30 mouse cellular contexts compared by ENCODE assay signal in genomic region chr7:77622934-77623333, GRCm38 (mm10).
DNase-seq lines count a peak whose midpoint lies in the region; ATAC-seq and TF ChIP-seq lines count a peak whose summit lies in the region.
"Had no signal": no experiment of that assay in that cellular context is flagged by ENCODE, and none has a peak within 500 bp of the region (broad histone marks: within the 10 kb centered on the region; RNA-seq: fewer than 3 reads in every experiment).

No protein-coding gene starts in this region.

- H3K36me3 ChIP-seq in forebrain, embryonic 14.5 days (ENCODE audit: control insufficient read depth, insufficient read depth, low read length) = no peaks in the 10 kb centered on the region
- no peaks in the 10 kb centered on the region for H3K36me3 ChIP-seq in forebrain, embryonic 15.5 days
- H3K36me3 ChIP-seq in hindbrain, postnatal 0 days (ENCODE audit: insufficient read depth, low read length) = no peaks in the 10 kb centered on the region
- H3K36me3 ChIP-seq in hindbrain, embryonic 14.5 days (replicated peaks; ENCODE audit: control insufficient read depth, insufficient read depth) = no peaks in the 10 kb centered on the region
- H3K36me3 ChIP-seq in neural tube, embryonic 13.5 days = no peaks in the 10 kb centered on the region
- no peaks in the 10 kb centered on the region for H3K36me3 ChIP-seq in neural tube, embryonic 15.5 days
- H3K36me3 ChIP-seq in midbrain, embryonic 16.5 days (ENCODE audit: control insufficient read depth, insufficient read depth, low read length) = no peaks in the 10 kb centered on the region
- H3K36me3 ChIP-seq: embryonic facial prominence, embryonic 13.5 days; heart, embryonic 10.5 days; heart, embryonic 15.5 days; limb, embryonic 13.5 days; liver, embryonic 12.5 days had no signal

- H3K4me3 ChIP-seq in forebrain, embryonic 14.5 days (ENCODE audit: low read depth, low read length) = no peak overlapping the region
- H3K4me3 ChIP-seq in forebrain, embryonic 15.5 days = no peak overlapping the region
- H3K4me3 ChIP-seq in hindbrain, postnatal 0 days (ENCODE audit: low read length) = no peak overlapping the region
- H3K4me3 ChIP-seq in hindbrain, embryonic 14.5 days (replicated peaks; ENCODE audit: low read length) = no peak overlapping the region
- H3K4me3 ChIP-seq in neural tube, embryonic 13.5 days = no peak overlapping the region
- H3K4me3 ChIP-seq in neural tube, embryonic 15.5 days (replicated peaks) = no peak overlapping the region
- H3K4me3 ChIP-seq in midbrain, embryonic 16.5 days (ENCODE audit: low read depth, low read length) = no peak overlapping the region
- H3K4me3 ChIP-seq: embryonic facial prominence, embryonic 13.5 days; erythroblast, embryonic 14.5 days; heart, embryonic 10.5 days; heart, embryonic 15.5 days; left cerebral cortex, adult 2 months; limb, embryonic 13.5 days; liver, embryonic 12.5 days; megakaryocyte, embryonic 14.5 days had no signal

- H3K9ac ChIP-seq in forebrain, embryonic 14.5 days (ENCODE audit: low read length) = no peak overlapping the region
- no peak overlapping the region for H3K9ac ChIP-seq in forebrain, embryonic 15.5 days (replicated peaks)
- H3K9ac ChIP-seq in hindbrain, postnatal 0 days (replicated peaks; ENCODE audit: low read length) = no peak overlapping the region
- no peak overlapping the region for H3K9ac ChIP-seq in hindbrain, embryonic 14.5 days
- no peak overlapping the region for H3K9ac ChIP-seq in neural tube, embryonic 13.5 days
- H3K9ac ChIP-seq in neural tube, embryonic 15.5 days (replicated peaks) = no peak overlapping the region
- no peak overlapping the region for H3K9ac ChIP-seq in midbrain, embryonic 16.5 days (ENCODE audit: low read depth, low read length)
- H3K9ac ChIP-seq: embryonic facial prominence, embryonic 13.5 days; heart, embryonic 15.5 days; limb, embryonic 13.5 days; liver, embryonic 12.5 days; liver, postnatal 0 days had no signal

- no peak overlapping the region for H3K27ac ChIP-seq in forebrain, embryonic 14.5 days (ENCODE audit: low read depth, low read length)
- H3K27ac ChIP-seq in forebrain, embryonic 15.5 days (replicated peaks) = no peak overlapping the region
- peak overlapping the region; percentile 41; the same call in 1 of the 2 replicates for H3K27ac ChIP-seq in hindbrain, postnatal 0 days
- H3K27ac ChIP-seq in hindbrain, embryonic 14.5 days = no peak overlapping the region
- peak overlapping the region; percentile 20; the same call in 1 of the 2 replicates for H3K27ac ChIP-seq in neural tube, embryonic 13.5 days (replicated peaks)
- no peak overlapping the region for H3K27ac ChIP-seq in neural tube, embryonic 15.5 days (replicated peaks)
- peak overlapping the region; percentile 19; the same call in 1 of the 2 replicates for H3K27ac ChIP-seq in midbrain, embryonic 16.5 days (ENCODE audit: low read length)
- H3K27ac ChIP-seq: embryonic facial prominence, embryonic 13.5 days; heart, embryonic 10.5 days; heart, embryonic 15.5 days; left cerebral cortex, adult 2 months; limb, embryonic 13.5 days; liver, embryonic 12.5 days had no signal

- peaks cover 10% of the 10 kb centered on the region; the same call in 1 of the 2 replicates for H3K4me1 ChIP-seq in forebrain, embryonic 14.5 days (ENCODE audit: control insufficient read depth, insufficient read depth, low read length)
- H3K4me1 ChIP-seq in forebrain, embryonic 15.5 days = peaks cover 8% of the 10 kb centered on the region
- 0 out of 2 replicates have a peak, but pooled peaks cover 7% of the 10 kb centered on the region for H3K4me1 ChIP-seq in hindbrain, postnatal 0 days (ENCODE audit: insufficient read depth, low read length)
- H3K4me1 ChIP-seq in hindbrain, embryonic 14.5 days (replicated peaks; ENCODE audit: control insufficient read depth, insufficient read depth, low read length) = peaks cover 10% of the 10 kb centered on the region; the same call in 1 of the 2 replicates
- peaks cover 11% of the 10 kb centered on the region for H3K4me1 ChIP-seq in neural tube, embryonic 13.5 days (replicated peaks)
- peaks cover 9% of the 10 kb centered on the region for H3K4me1 ChIP-seq in neural tube, embryonic 15.5 days
- H3K4me1 ChIP-seq in midbrain, embryonic 16.5 days (ENCODE audit: control insufficient read depth, insufficient read depth, low read length) = peaks cover 8% of the 10 kb centered on the region; the same call in 1 of the 2 replicates
- H3K4me1 ChIP-seq: embryonic facial prominence, embryonic 13.5 days; heart, embryonic 10.5 days; heart, embryonic 15.5 days; limb, embryonic 13.5 days; liver, embryonic 12.5 days; megakaryocyte, embryonic 14.5 days had no signal

- H3K9me3 ChIP-seq in forebrain, embryonic 14.5 days (replicated peaks; ENCODE audit: control insufficient read depth, low read length) = no peaks in the 10 kb centered on the region
- H3K9me3 ChIP-seq in forebrain, embryonic 15.5 days = no peaks in the 10 kb centered on the region
- H3K9me3 ChIP-seq in hindbrain, postnatal 0 days (ENCODE audit: low read length) = no peaks in the 10 kb centered on the region
- no peaks in the 10 kb centered on the region for H3K9me3 ChIP-seq in hindbrain, embryonic 14.5 days (ENCODE audit: control insufficient read depth, low read length)
- no peaks in the 10 kb centered on the region for H3K9me3 ChIP-seq in neural tube, embryonic 13.5 days
- no peaks in the 10 kb centered on the region for H3K9me3 ChIP-seq in neural tube, embryonic 15.5 days (replicated peaks)
- H3K9me3 ChIP-seq in midbrain, embryonic 16.5 days (replicated peaks; ENCODE audit: control insufficient read depth, low read length, poor library complexity, severe bottlenecking) = no peaks in the 10 kb centered on the region
- H3K9me3 ChIP-seq: embryonic facial prominence, embryonic 13.5 days; heart, embryonic 10.5 days; heart, embryonic 15.5 days; limb, embryonic 13.5 days; liver, embryonic 12.5 days had no signal

- H3K27me3 ChIP-seq in forebrain, embryonic 14.5 days (replicated peaks; ENCODE audit: control insufficient read depth, insufficient read depth, low read length) = no peaks in the 10 kb centered on the region
- no peaks in the 10 kb centered on the region for H3K27me3 ChIP-seq in forebrain, embryonic 15.5 days
- no peaks in the 10 kb centered on the region for H3K27me3 ChIP-seq in hindbrain, postnatal 0 days (ENCODE audit: insufficient read depth, low read length)
- no peaks in the 10 kb centered on the region for H3K27me3 ChIP-seq in hindbrain, embryonic 14.5 days (ENCODE audit: control insufficient read depth, insufficient read depth, low read length)
- no peaks in the 10 kb centered on the region for H3K27me3 ChIP-seq in neural tube, embryonic 13.5 days
- no peaks in the 10 kb centered on the region for H3K27me3 ChIP-seq in neural tube, embryonic 15.5 days (replicated peaks)
- no peaks in the 10 kb centered on the region for H3K27me3 ChIP-seq in midbrain, embryonic 16.5 days (ENCODE audit: control insufficient read depth, insufficient read depth, low read depth, low read length)
- H3K27me3 ChIP-seq: embryonic facial prominence, embryonic 13.5 days; heart, embryonic 15.5 days; limb, embryonic 13.5 days; liver, embryonic 12.5 days; megakaryocyte, embryonic 14.5 days; Patski had no signal

- no peak overlapping the region for H3K4me2 ChIP-seq in forebrain, embryonic 14.5 days (ENCODE audit: low read length)
- no peak overlapping the region for H3K4me2 ChIP-seq in forebrain, embryonic 15.5 days (replicated peaks)
- no peak overlapping the region for H3K4me2 ChIP-seq in hindbrain, postnatal 0 days (ENCODE audit: low read depth, low read length)
- no peak overlapping the region for H3K4me2 ChIP-seq in hindbrain, embryonic 14.5 days (replicated peaks)
- H3K4me2 ChIP-seq in neural tube, embryonic 13.5 days = no peak overlapping the region
- H3K4me2 ChIP-seq in neural tube, embryonic 15.5 days = no peak overlapping the region
- H3K4me2 ChIP-seq in midbrain, embryonic 16.5 days (ENCODE audit: low read length) = no peak overlapping the region
- H3K4me2 ChIP-seq: embryonic facial prominence, embryonic 13.5 days; heart, embryonic 15.5 days; limb, embryonic 13.5 days; liver, embryonic 12.5 days had no signal

- 0 out of 2 replicates have a peak, but pooled peaks have one; percentile 40 for ATAC-seq in forebrain, embryonic 14.5 days
- no peak for ATAC-seq in forebrain, embryonic 15.5 days (replicated peaks)
- peak; percentile 61; the same call in 1 of the 2 replicates for ATAC-seq in hindbrain, postnatal 0 days
- ATAC-seq in hindbrain, embryonic 14.5 days (ENCODE audit: low FRiP score) = no peak
- no peak for ATAC-seq in neural tube, embryonic 13.5 days (ENCODE audit: low read depth)
- no peak for ATAC-seq in neural tube, embryonic 15.5 days (ENCODE audit: low FRiP score)
- peak; percentile 80; the same call in 1 of the 2 replicates for ATAC-seq in midbrain, embryonic 16.5 days
- ATAC-seq: intestine, postnatal 0 days; liver, embryonic 12.5 days; liver, postnatal 0 days; Patski had no signal

- peak; percentile 23 for DNase-seq in forebrain, embryonic 14.5 days (ENCODE audit: low spot score)
- peak; percentile 20 for DNase-seq in hindbrain, postnatal 0 days (ENCODE audit: low spot score)
- DNase-seq in hindbrain, embryonic 14.5 days (ENCODE audit: low spot score) = no peak
- no peak for DNase-seq in embryo, embryonic 11 days
- DNase-seq: adrenal gland, postnatal 10 days; cerebellum, adult 11 months; cerebellum, adult 9-10 months; cerebellum, postnatal 36 days; gastrocnemius, postnatal 14 days; heart, postnatal 36 days; kidney, adult 9 months; kidney, postnatal 14 days; liver, postnatal 0 days; lung, postnatal 4 days; right cerebral cortex, postnatal 14 days; thymus, postnatal 4 days had no signal

- TF ChIP-seq CTCF in hindbrain, postnatal 0 days (IDR thresholded peaks at IDR 0.05; ENCODE audit: low read depth) = no peak

Comparison
In these comparisons a context has a peak if more than half of its experiments do, and no peak if none do; other contexts are left out.
1. ATAC-seq: peak in forebrain, embryonic 14.5 days (single experiment), hindbrain, postnatal 0 days (single experiment) and midbrain, embryonic 16.5 days (single experiment); none in forebrain, embryonic 15.5 days (single experiment), hindbrain, embryonic 14.5 days (single experiment), neural tube, embryonic 13.5 days (single experiment) and neural tube, embryonic 15.5 days (single experiment).
2. DNase-seq: peak in forebrain, embryonic 14.5 days (single experiment) and hindbrain, postnatal 0 days (single experiment); none in hindbrain, embryonic 14.5 days (single experiment) and embryo, embryonic 11 days (single experiment).
3. H3K27ac ChIP-seq: peak in hindbrain, postnatal 0 days (single experiment), neural tube, embryonic 13.5 days (single experiment) and midbrain, embryonic 16.5 days (single experiment); none in forebrain, embryonic 14.5 days (single experiment), forebrain, embryonic 15.5 days (single experiment), hindbrain, embryonic 14.5 days (single experiment) and neural tube, embryonic 15.5 days (single experiment).